Mouse (Mus musculus) stomach, postnatal 0 days (tissue): ENCODE measurements around the gene Tspan32.

Experiments used
- CTCF ChIP-seq: IDR thresholded peaks from 2 replicates; pipeline ENCODE4 v1.5.1; 2016; ENCODE audit warnings: antibody characterized with exemption, low read depth, mild to moderate bottlenecking, moderate library complexity
- EP300 ChIP-seq: optimal IDR thresholded peaks from 2 replicates; pipeline ENCODE3; 2016; ENCODE audit warnings: antibody characterized with exemption

DNA sequence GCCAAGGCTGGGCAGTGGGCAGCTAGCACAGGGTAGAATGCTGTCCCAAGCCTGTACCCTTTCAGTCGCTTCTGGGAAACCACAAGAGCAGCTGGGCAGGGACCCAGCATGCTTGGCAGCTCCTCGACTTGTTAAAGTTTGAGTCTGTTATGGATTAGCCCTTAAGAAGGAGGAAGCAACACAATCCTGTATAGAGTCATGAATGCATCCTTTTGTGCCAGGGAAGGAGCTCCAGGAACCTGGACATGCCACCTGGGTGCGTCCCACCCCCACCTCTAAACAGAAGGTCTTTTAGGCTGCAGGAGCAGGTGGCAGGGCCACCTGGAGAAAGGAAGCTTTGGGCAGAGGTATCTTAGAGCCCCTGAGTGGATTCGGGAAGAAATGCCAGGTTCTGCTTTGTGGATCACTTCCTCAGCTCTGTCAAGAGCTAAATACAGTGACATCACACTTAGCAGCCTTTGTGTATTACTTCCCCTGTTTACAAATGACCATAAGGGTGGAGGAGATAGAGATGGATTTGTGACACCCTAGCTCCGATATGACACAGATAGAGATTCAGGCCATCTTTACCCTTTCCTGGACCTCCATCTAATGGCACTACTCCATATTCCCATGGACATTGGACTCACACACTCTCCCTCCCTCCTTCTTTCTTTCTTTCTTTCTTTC, 54.5 kb downstream of the Tspan32 start:
- no peak for TF ChIP-seq CTCF
- TF ChIP-seq EP300 = no peak
